Mouse (Mus musculus): ENCODE data around the gene Sh3kbp1. TPM values are rescaled to one million over a fixed set of nuclear protein-coding genes. Genes with fewer than 3 reads are reported as not detected.
A peak's percentile ranks its signal among the peaks of the same experiment; 100 is the strongest.

Sh3kbp1 gene
- polyA plus RNA-seq, 1 experiment from 2014 or later, result 31.4 TPM

GRCm38 (mm10) chrX:159973730-159974129 lies 346.7 kb downstream of the Sh3kbp1 start:
- no peak overlapping the region for H3K27ac ChIP-seq (ENCODE audit: low read depth, low read length)
- H3K9me3 ChIP-seq (ENCODE audit: control insufficient read depth, low read length), result no peaks in the 10 kb centered on the region
- H3K4me2 ChIP-seq (replicated peaks; ENCODE audit: low read depth, low read length), result no peak overlapping the region
- no peaks in the 10 kb centered on the region for H3K4me1 ChIP-seq (replicated peaks; ENCODE audit: control insufficient read depth, insufficient read depth, low read length)
- H3K36me3 ChIP-seq (ENCODE audit: control insufficient read depth, insufficient read depth, low read length), result no peaks in the 10 kb centered on the region
- no peak overlapping the region for H3K9ac ChIP-seq (ENCODE audit: low read depth, low read length)
- 22% methylated on average over 5 of the region's 5 CpGs for WGBS
- ATAC-seq (ENCODE audit: low FRiP score), result 0 out of 2 replicates have a peak, but pooled peaks have one; percentile 33
- H3K4me3 ChIP-seq (ENCODE audit: low read depth, low read length), result no peak overlapping the region
- no peaks in the 10 kb centered on the region for H3K27me3 ChIP-seq (ENCODE audit: control insufficient read depth, insufficient read depth, low read length)
- DNase-seq (ENCODE audit: low spot score), result peak; percentile 62

- DNase-seq (ENCODE audit: low spot score), result no peak
- Histone ChIP-seq H3K27ac (ENCODE audit: low read depth, low read length) (no peak overlapping the region), H3K9me3 (ENCODE audit: control insufficient read depth, low read length) (no peaks in the 10 kb centered on the region), H3K4me1 (replicated peaks; ENCODE audit: control insufficient read depth, insufficient read depth, low read length) (no peaks in the 10 kb centered on the region), H3K4me3 (ENCODE audit: low read depth, low read length) (no peak overlapping the region), H3K4me2 (replicated peaks; ENCODE audit: low read depth, low read length) (no peak overlapping the region), H3K27me3 (ENCODE audit: control insufficient read depth, insufficient read depth, low read length) (no peaks in the 10 kb centered on the region; the same call in 1 of the 2 replicates), H3K9ac (ENCODE audit: low read depth, low read length) (no peak overlapping the region), H3K36me3 (ENCODE audit: control insufficient read depth, insufficient read depth, low read length) (no peaks in the 10 kb centered on the region)
- no peak for ATAC-seq (ENCODE audit: low FRiP score)
- 76% methylated on average over 3 of the region's 3 CpGs for WGBS
Observed at GRCm38 (mm10) chrX:159976243-159976642, 349.2 kb downstream of the Sh3kbp1 start.

- WGBS, result 31% methylated on average over 30 of the region's 108 CpGs
- Histone ChIP-seq H3K9ac (ENCODE audit: low read depth, low read length) (0 out of 2 replicates have a peak within 1 kb of the TSS, but pooled peaks have one; percentile 27), H3K36me3 (ENCODE audit: control insufficient read depth, insufficient read depth, low read length) (no peaks in the 10 kb centered on the region), H3K27ac (ENCODE audit: low read depth, low read length) (no peak within 1 kb of the TSS), H3K4me2 (replicated peaks; ENCODE audit: low read depth, low read length) (peak within 1 kb of the TSS; percentile 71), H3K9me3 (ENCODE audit: control insufficient read depth, low read length) (no peaks in the 10 kb centered on the region), H3K4me1 (replicated peaks; ENCODE audit: control insufficient read depth, insufficient read depth, low read length) (no peaks in the 10 kb centered on the region), H3K4me3 (ENCODE audit: low read depth, low read length) (peak within 1 kb of the TSS; percentile 37), H3K27me3 (ENCODE audit: control insufficient read depth, insufficient read depth, low read length) (0 out of 2 replicates have a peak, but pooled peaks cover 2% of the 10 kb centered on the region)
- peak; percentile 64 for DNase-seq (ENCODE audit: low spot score)
- ATAC-seq (ENCODE audit: low FRiP score), result peak; percentile 78
Observed at GRCm38 (mm10) chrX:159988002-159988960, 361.2 kb downstream of the Sh3kbp1 start, which contains the start of gene Map3k15. Gene Map3k15 (plus strand): TSS chrX:159988433.

- no peaks in the 10 kb centered on the region for H3K4me1 ChIP-seq (replicated peaks; ENCODE audit: control insufficient read depth, insufficient read depth, low read length)
- WGBS, result 89% methylated on average over 6 of the region's 6 CpGs
- H3K36me3 ChIP-seq (ENCODE audit: control insufficient read depth, insufficient read depth, low read length), result no peaks in the 10 kb centered on the region
- no peak overlapping the region for H3K9ac ChIP-seq (ENCODE audit: low read depth, low read length)
- H3K27me3 ChIP-seq (ENCODE audit: control insufficient read depth, insufficient read depth, low read length), result no peaks in the 10 kb centered on the region
- no peak for DNase-seq (ENCODE audit: low spot score)
- no peaks in the 10 kb centered on the region for H3K9me3 ChIP-seq (ENCODE audit: control insufficient read depth, low read length)
- ATAC-seq (ENCODE audit: low FRiP score), result no peak
- no peak overlapping the region for H3K27ac ChIP-seq (ENCODE audit: low read depth, low read length)
- no peak overlapping the region for H3K4me3 ChIP-seq (ENCODE audit: low read depth, low read length)
- H3K4me2 ChIP-seq (replicated peaks; ENCODE audit: low read depth, low read length), result no peak overlapping the region
Observed at GRCm38 (mm10) chrX:159995808-159996207, 368.7 kb downstream of the Sh3kbp1 start.

Other genes starting within 250 kb of the Sh3kbp1 start
- gene Map7d2, start 212.7 kb upstream of the Sh3kbp1 start, polyA plus RNA-seq (2014; fragmentation: Nextera tagmentation; extraction: Ambion mirVana), result 17.8 and 18.2 TPM in 2 replicates
- 27.9 and 29.6 TPM in 2 replicates for gene Bclaf3, start 100.6 kb upstream of the Sh3kbp1 start, polyA plus RNA-seq (2014; fragmentation: Nextera tagmentation; extraction: Ambion mirVana)

Data from hindbrain, embryonic 11.5 days (tissue).